Mouse (Mus musculus): Measurements from ENCODE around the gene Iyd.
"Not testable (repeated sequence)": the region's sequence is repeated elsewhere in the genome, so short reads cannot be mapped to it uniquely, and the experiment has no call there.

Gene Iyd

GRCm38 (mm10) chr10:3540003-3540827, at the start of gene Iyd:
Iyd (plus strand) TSS chr10:3540240.
- DNase-seq: no peak

GRCm38 (mm10) chr10:3496791-3497190, 43.2 kb upstream of the Iyd start:
- DNase-seq: no peak

DNA sequence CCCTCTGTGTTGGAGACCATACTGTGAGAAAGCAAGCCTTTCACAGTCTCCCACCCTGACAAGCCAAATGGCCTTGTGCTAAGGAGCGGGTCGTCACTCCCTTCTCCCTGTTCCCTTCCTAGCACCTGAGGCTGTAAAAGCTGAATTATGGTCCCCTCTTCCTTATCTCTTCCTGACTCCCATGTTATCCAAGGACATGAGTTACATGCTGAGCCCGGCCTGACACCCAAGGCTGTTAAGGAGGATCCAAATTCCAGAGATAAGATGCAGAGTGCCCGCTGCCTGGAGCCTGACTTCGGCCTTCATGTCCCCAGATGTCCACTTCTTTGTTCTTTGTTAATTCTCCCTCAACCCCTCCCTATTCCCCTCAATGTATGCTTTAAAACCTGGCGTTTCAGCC, 39.2 kb upstream of the Iyd start:
- not testable (repeated sequence) for DNase-seq

GRCm38 (mm10) chr10:3507484-3508221, 32.4 kb upstream of the Iyd start:
- DNase-seq: no peak

DNA sequence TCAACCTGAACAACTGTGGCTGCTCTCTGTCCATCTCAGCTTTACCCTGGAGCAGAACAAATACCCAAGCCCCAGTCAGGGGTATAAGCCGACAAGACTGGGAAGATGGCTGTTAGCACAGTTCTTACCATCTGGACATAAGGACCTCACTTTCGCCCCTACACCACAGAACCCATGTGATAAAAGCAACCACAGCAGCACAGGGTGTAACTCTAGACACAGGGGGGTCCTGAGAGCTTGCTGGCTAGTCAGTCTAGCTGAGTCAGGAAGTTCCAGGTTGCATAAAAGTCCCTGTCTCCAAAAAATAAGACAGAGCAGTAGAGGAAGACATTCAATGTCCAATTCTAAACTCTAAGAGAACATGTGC, 31.8 kb upstream of the Iyd start:
- DNase-seq: no peak

GRCm38 (mm10) chr10:3508746-3509145, 31.3 kb upstream of the Iyd start:
- no peak for DNase-seq

DNA sequence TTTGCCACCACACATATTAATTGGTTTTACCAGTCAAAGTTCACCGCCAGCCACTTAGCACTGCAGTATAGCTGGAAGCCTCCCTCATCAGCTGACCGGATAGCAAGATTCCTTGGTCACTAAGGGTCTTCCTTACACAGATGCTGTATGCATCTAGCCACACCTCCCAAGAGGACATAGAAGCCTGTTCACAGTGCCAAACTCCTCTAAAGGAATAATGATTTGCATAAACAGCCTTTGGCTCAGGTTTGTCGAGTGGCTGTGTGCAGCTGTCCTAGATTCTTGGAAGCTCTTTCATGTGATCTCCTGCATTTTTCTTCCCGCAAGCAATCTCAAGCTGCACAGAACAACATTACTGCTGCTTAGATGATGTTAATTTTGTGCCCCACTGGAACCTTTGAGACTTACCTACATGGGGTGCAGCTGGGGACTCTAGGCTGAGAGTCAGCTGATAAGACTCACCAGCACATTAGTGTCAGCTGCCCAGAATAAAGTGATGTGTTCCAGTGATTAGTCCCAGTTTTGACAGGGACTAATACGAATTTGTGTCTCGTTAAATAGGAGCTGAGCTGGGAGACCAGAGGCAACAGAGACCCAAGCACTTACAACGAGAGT, 30.3 kb upstream of the Iyd start:
- DNase-seq: no peak

- DNase-seq: no peak
Observed at GRCm38 (mm10) chr10:3510486-3510885, 29.6 kb upstream of the Iyd start.

- DNase-seq: no peak
Observed at GRCm38 (mm10) chr10:3511401-3511800, 28.6 kb upstream of the Iyd start.

- peak; percentile 2 to 3 for DNase-seq
Observed at GRCm38 (mm10) chr10:3512620-3513305, 27.3 kb upstream of the Iyd start.

DNA sequence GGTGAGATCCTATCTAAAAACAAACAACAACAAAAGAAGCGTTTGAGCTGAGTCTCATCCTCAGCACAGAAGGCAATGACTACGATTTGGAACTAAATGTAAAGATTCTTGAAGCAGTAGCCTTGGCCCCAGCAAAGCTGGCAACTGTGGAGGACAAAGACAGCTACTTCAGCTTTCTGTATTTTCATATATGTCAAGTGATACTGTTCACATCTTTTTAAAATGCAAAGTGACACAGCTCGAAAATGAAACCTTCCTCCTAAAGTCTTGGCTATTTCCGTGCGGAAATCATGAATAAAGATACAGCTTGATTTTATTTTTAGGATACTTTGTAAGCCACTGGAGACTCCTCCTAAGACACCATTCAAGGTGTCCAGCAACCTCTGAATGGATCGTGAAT, 26.1 kb upstream of the Iyd start:
- no peak for DNase-seq

GRCm38 (mm10) chr10:3514634-3515033, 25.4 kb upstream of the Iyd start:
- no peak for DNase-seq

- no peak for DNase-seq
Observed at GRCm38 (mm10) chr10:3516442-3516841, 23.6 kb upstream of the Iyd start.

- DNase-seq: no peak
Observed at GRCm38 (mm10) chr10:3523044-3523793, 16.8 kb upstream of the Iyd start.

DNA sequence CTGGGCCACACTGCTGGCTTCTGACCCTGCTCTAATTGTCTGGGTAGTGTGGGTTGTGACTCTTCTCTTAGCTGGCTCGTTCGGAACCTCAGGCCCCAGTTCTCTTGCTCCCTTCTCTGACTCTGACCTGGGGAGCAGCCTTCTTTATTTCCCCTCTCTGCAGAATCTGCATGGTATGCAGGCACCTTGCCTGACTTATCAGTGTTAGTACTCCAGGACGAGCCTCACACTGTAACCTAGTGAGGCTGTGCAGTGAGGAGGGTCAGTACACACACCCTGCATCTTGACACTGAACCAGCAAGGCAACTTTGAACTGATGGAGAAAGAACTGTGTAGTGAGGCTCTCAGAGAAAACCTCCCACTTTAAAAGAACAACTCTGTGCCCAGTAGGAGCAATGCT, 15.5 kb upstream of the Iyd start:
- DNase-seq: no peak

DNA sequence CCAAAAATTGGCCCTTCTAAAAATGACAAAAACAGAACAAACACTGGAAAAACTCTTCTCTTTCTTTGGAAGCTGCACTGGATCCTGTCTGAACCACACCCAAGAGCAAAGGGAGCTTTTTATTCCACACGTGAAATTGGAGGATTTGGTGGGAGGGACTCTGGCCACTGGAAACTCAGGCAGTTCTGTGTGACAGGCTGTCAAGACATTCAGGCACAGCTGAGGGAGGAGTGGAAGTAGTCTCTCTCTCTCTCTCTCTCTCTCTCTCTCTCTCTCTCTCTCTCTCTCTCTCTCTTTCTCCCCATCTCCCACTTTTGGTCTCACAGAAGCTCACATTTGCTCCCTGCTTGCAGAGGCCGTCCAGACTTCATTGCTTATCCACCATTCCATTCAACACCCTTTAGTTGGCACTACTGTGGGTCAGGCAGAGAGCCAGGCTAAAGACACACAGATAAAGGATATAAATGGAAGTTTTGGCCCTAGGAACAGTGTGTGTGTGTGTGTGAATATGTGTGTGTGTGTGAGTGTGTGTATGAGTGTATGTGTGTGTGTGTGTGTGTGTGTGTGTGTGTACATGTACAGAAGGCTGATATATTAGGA, 14.5 kb upstream of the Iyd start:
- no peak for DNase-seq

- no peak for DNase-seq
Observed at GRCm38 (mm10) chr10:3529807-3530206, 10.2 kb upstream of the Iyd start.

GRCm38 (mm10) chr10:3530661-3531060, 9.4 kb upstream of the Iyd start:
- DNase-seq: no peak

DNA sequence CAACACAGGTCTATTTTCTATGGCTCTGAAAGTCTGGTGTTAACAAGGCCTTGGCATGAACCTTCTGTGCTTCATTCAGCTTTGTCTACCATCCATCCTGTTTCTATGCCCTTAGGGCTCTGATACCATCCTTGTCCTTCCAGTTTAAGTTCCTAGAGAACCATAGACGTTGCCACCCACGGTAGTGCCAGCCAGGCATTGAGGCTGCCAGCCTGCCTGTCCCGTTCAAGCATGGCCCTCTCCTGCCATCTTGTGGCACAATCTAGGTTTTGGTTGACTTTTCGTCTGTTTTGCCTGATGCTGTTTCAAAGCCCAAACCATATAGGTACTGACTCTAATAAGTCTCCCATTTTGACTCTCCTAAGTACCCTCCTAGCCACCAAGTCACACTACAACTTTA, 8.7 kb upstream of the Iyd start:
- DNase-seq: peak; percentile 24 to 35

DNA sequence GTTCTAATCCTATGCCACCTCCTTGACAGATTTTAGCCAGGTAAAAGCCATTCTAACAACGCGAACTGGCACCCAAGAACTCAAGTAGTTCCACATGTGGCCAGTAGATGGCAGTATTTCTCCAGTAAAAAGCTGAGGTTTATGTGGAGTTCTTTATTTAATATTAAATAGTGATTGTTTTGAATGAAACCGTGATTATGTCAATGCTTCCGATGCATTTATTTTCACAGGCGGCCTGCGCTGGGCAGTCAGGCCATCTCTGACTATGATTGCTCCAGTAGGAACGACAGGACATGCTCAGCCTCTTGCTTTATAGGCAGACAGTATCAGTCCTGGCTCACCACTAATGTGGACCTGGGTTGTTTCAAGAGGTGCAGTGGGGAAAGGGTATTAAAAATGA, 5.6 kb upstream of the Iyd start:
- DNase-seq: peak; percentile 57 to 61

DNA sequence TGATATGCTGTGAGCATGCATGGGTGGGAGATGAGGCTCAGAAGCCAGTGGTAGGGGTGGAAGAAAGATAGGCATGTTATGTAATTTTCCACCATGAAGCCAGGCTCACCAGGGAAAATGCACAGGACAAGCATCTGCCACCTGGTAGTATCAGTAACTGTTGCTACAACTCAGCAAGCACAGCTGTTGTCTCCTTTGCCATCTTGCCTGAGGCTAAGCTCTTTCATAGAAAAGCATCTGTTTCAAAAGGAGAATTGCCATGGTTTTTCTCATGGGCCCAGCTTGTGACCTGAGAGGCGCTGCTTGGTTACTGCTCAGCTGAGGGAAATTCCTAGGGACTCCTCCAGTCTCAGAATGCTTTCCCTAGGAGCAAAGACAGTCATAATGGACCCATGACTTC, 3.7 kb upstream of the Iyd start:
- no peak for DNase-seq

- no peak for DNase-seq
Observed at GRCm38 (mm10) chr10:3549384-3549783, 9.3 kb downstream of the Iyd start.
